Mouse (Mus musculus) naive thymus-derived CD4-positive, alpha-beta T cell, adult 5 months (primary cell): ENCODE data around the gene Phkg1. TPM values are rescaled to one million over a fixed set of nuclear protein-coding genes. Genes with fewer than 3 reads are reported as not detected.

Experiments
- polyA plus RNA-seq: library from polyadenylated mRNA; unstranded; fragments of 100-300 nt; shearing (Covaris generic); gene quantifications from one replicate; pipeline ENCODE4 v1.2.1, GENCODE M21; 2017

Gene Phkg1
- polyA plus RNA-seq: 0.32 TPM

GRCm38 (mm10) chr5:129898449-129898848 lies at the start of gene Phkg1:
Gene Phkg1, minus strand, starts transcription at chr5:129898549.

GRCm38 (mm10) chr5:129941495-129942045 lies 43.2 kb upstream of the Phkg1 start, which contains the start of gene Vkorc1l1:
Gene Vkorc1l1, plus strand, starts transcription at chr5:129941970.

GRCm38 (mm10) chr5:129908242-129908965 lies 10.1 kb upstream of the Phkg1 start, which contains the start of gene Nupr1l:
Gene Nupr1l, plus strand, starts transcription at chr5:129908540.

GRCm38 (mm10) chr5:129895198-129896088 lies 2.9 kb downstream of the Phkg1 start, which contains the start of gene Zbed5:
Gene Zbed5, plus strand, starts transcription at chr5:129895723.

GRCm38 (mm10) chr5:129886911-129887636 lies 11.3 kb downstream of the Phkg1 start, which contains the start of gene Chchd2:
Gene Chchd2, minus strand, starts transcription at chr5:129887470.

GRCm38 (mm10) chr5:129846752-129847557 lies 51.4 kb downstream of the Phkg1 start, which contains the start of gene Sumf2:
Gene Sumf2, plus strand, starts transcription at chr5:129846986.

Other genes with a start within 250 kb of the Phkg1 start
- 0.72 TPM for gene Zfp11, start 228.4 kb downstream of the Phkg1 start, polyA plus RNA-seq
- gene Sept14, start 190.0 kb downstream of the Phkg1 start, polyA plus RNA-seq: not detected
- gene Mrps17, start 183.1 kb downstream of the Phkg1 start, polyA plus RNA-seq: 67.4 TPM
- 26.3 TPM for gene Nipsnap2, start 173.5 kb downstream of the Phkg1 start, polyA plus RNA-seq
- gene Psph, start 111.1 kb downstream of the Phkg1 start, polyA plus RNA-seq: 26.9 TPM
- gene Sumf2, start 51.6 kb downstream of the Phkg1 start, polyA plus RNA-seq: 11.7 TPM
- 425 TPM for gene Chchd2, start 11.1 kb downstream of the Phkg1 start, polyA plus RNA-seq
- gene Zbed5, start 2.8 kb downstream of the Phkg1 start, polyA plus RNA-seq: 0.67 TPM
- 0.25 TPM for gene Nupr1l, start 10.0 kb upstream of the Phkg1 start, polyA plus RNA-seq
- gene Vkorc1l1, start 43.4 kb upstream of the Phkg1 start, polyA plus RNA-seq: 17.5 TPM
- 16.6 TPM for gene Gusb, start 104.5 kb upstream of the Phkg1 start, polyA plus RNA-seq
- 36.9 TPM for gene Asl, start 130.7 kb upstream of the Phkg1 start, polyA plus RNA-seq
- gene Crcp, start 130.7 kb upstream of the Phkg1 start, polyA plus RNA-seq: 18.6 TPM
- 9.6 TPM for gene Tpst1, start 174.8 kb upstream of the Phkg1 start, polyA plus RNA-seq
- 2.2 TPM for gene Kctd7, start 246.3 kb upstream of the Phkg1 start, polyA plus RNA-seq